Mouse (Mus musculus) leukemia stem cell, adult 10-12 weeks (primary cell): Measurements from ENCODE around the gene Akap10. TPM values are rescaled to one million over a fixed set of nuclear protein-coding genes. Genes with fewer than 3 reads are reported as not detected.

Experiments
- polyA plus RNA-seq: library from polyadenylated mRNA; stranded (reverse); fragments of >175 nt; gene quantifications from 2 replicates; pipeline ENCODE4 v1.2.3, GENCODE M21; 2012; ENCODE audit warnings: low replicate concordance

Akap10 gene
- 36.0 and 38.5 TPM in 2 replicates for polyA plus RNA-seq

DNA sequence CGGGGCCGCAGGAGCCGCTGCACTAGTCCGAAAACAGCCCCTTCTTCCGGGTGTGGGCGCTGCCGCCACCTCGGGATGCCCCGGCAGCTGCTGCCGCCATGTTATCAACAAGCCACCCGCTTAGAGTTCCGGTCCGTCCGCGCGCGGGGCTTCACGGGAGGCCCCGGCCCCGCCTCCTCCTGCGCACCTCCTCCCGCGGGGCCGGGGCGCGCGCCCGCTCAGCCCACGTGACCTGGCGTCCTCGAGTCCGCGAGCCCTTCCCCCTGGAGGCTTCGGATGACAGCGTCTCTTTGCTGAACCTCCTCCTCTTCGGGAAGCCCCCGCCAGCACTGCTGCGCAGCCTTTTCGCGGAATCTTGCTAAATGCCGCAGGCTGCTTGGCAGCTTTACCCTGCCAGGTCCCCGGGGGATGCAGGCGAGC lies at the start of gene Akap10:
Gene Akap10 (minus strand): TSS at position 155 of the 420 bp plus-strand sequence.

GRCm38 (mm10) chr11:61956572-61957295 lies 26.7 kb upstream of the Akap10 start, which contains the start of gene Specc1:
Specc1 (plus strand) TSS chr11:61956763.

GRCm38 (mm10) chr11:61854988-61855411 lies 75.1 kb downstream of the Akap10 start, which contains the start of gene Ulk2:
Ulk2 (minus strand) TSS chr11:61855073.

Other genes starting within 250 kb of the Akap10 start
- gene Fam83g, start 246.2 kb downstream of the Akap10 start, polyA plus RNA-seq, result 29.6 and 33.2 TPM in 2 replicates
- not detected in 2 replicates for gene Slc5a10, start 209.4 kb downstream of the Akap10 start, polyA plus RNA-seq
- gene Prpsap2, start 168.2 kb downstream of the Akap10 start, polyA plus RNA-seq, result 7.3 and 10.4 TPM in 2 replicates
- 2.7 and 2.8 TPM in 2 replicates for gene Ulk2, start 75.2 kb downstream of the Akap10 start, polyA plus RNA-seq
- gene Specc1, start 26.5 kb upstream of the Akap10 start, polyA plus RNA-seq, result 6.4 and 26.2 TPM in 2 replicates